In genomic region chr3:52767276-52767675, GRCm38 (mm10) we compare ENCODE assay signal across 13 mouse cellular contexts.
DNase-seq lines count a peak whose midpoint lies in the region; ATAC-seq lines count a peak whose summit lies in the region.
"Had no signal": no experiment of that assay in that cellular context is flagged by ENCODE, and none has a peak within 500 bp of the region (broad histone marks: within the 10 kb centered on the region; RNA-seq: fewer than 3 reads in every experiment).

No protein-coding gene starts in this region.

- H3K4me1 ChIP-seq in megakaryocyte, embryonic 14.5 days = peaks cover 18% of the 10 kb centered on the region

- peak overlapping the region; percentile 44 for H3K4me3 ChIP-seq in megakaryocyte, embryonic 14.5 days (replicated peaks)
- H3K4me3 ChIP-seq: erythroblast, embryonic 14.5 days; heart, embryonic 13.5 days; limb, embryonic 15.5 days had no signal

- H3K36me3 ChIP-seq in megakaryocyte, embryonic 14.5 days (replicated peaks; ENCODE audit: low read length) = no peaks in the 10 kb centered on the region
- H3K36me3 ChIP-seq: heart, embryonic 13.5 days; limb, embryonic 15.5 days had no signal

- peaks cover 14% of the 10 kb centered on the region for H3K27me3 ChIP-seq in megakaryocyte, embryonic 14.5 days (replicated peaks)
- H3K27me3 ChIP-seq: CH12.LX; heart, embryonic 13.5 days; limb, embryonic 15.5 days had no signal

- no peak for ATAC-seq in megakaryocyte, adult 5-6 weeks (ENCODE audit: poor library complexity, severe bottlenecking)
- peak; percentile 80 for ATAC-seq in megakaryocyte progenitor cell, adult 5-6 weeks (replicated peaks; ENCODE audit: poor library complexity)

- intact Hi-C loops in gastrocnemius, postnatal 14 days (cut with DNase I; ENCODE audit: low total_unique reads) = no loop called here
- intact Hi-C loops in heart, postnatal 36 days (cut with DNase I) = loop anchor here (5.0 kb wide), 1 partner anchor 205 kb away; no protein-coding TSS in a partner anchor

- peaks cover 16% of the 10 kb centered on the region for H3K9me3 ChIP-seq in megakaryocyte, embryonic 14.5 days
- H3K9me3 ChIP-seq: heart, embryonic 13.5 days; limb, embryonic 15.5 days had no signal

- peak; percentile 11 for DNase-seq in gastrocnemius, postnatal 14 days
- DNase-seq in gastrocnemius, postnatal 25 days = no peak
- peak; percentile 11 to 15 for DNase-seq in heart, postnatal 36 days
- no peak for DNase-seq in yolk sac, embryonic 10.5 days (ENCODE audit: low spot score)
- no peak for DNase-seq in thymus, postnatal 25 days
- DNase-seq: thymus, postnatal 36 days had no signal

Comparison
In these comparisons a context has a peak if more than half of its experiments do, and no peak if none do; other contexts are left out.
1. DNase-seq: peak in gastrocnemius, postnatal 14 days (single experiment) and heart, postnatal 36 days (2 of 2); none in gastrocnemius, postnatal 25 days (single experiment), yolk sac, embryonic 10.5 days (single experiment) and thymus, postnatal 25 days (single experiment).